Mouse (Mus musculus) stomach, postnatal 0 days (tissue): Measurements from ENCODE around the gene Serinc5.

Experiments used
- CTCF ChIP-seq: IDR thresholded peaks from 2 replicates; pipeline ENCODE4 v1.5.1; 2016; ENCODE audit warnings: antibody characterized with exemption, low read depth, mild to moderate bottlenecking, moderate library complexity
- EP300 ChIP-seq: optimal IDR thresholded peaks from 2 replicates; pipeline ENCODE3; 2016; ENCODE audit warnings: antibody characterized with exemption

DNA sequence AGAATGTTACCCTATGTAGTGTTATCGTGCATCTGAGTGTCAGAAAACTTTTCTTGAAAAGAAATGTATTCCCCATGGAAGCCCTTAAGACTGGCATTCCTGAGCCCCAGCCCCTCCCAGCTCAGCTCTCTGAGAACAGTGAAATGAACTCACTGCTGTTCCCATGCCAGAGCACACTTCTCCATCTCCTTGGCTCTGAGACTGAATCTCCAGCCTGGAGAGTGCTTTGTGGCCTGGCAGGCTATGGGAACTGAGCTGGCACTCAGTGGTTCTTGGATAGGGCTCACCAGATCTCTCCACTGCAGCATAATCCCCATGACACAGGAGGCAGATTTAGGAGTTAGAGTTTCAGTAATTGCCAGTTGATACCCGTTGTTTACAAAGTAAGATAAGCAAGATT is 36.8 kb downstream of the Serinc5 start:
- no peak for TF ChIP-seq CTCF
- no peak for TF ChIP-seq EP300
